Mouse (Mus musculus) intestine, embryonic 16.5 days (tissue): ENCODE results near the gene Rhof. TPM values are rescaled to one million over a fixed set of nuclear protein-coding genes. Genes with fewer than 3 reads are reported as not detected.

ENCODE experiments used
- ATAC-seq: fragments of 200-750 bp; cut with Nextera tagmentation; 2 replicates; pipeline ENCODE4 v1.8.0; 2017; ENCODE audit warnings: moderate TSS enrichment, moderate library complexity
- H3K27ac ChIP-seq: fragments of 300-500 bp; sonication (generic); 2 replicates; pipeline ENCODE4 v1.5.1; 2014; ENCODE audit warnings: mild to moderate bottlenecking, low read length
- H3K27me3 ChIP-seq: fragments of 300-500 bp; sonication (generic); replicated peaks from 2 replicates; pipeline ENCODE4 v1.6.1; 2014; ENCODE audit warnings: low read length, control low read depth, mixed read lengths; ENCODE audit not compliant: control insufficient read depth, insufficient read depth
- H3K36me3 ChIP-seq: fragments of 300-500 bp; sonication (generic); 2 replicates; pipeline ENCODE4 v1.6.1; 2014; ENCODE audit warnings: low read length, control low read depth; ENCODE audit not compliant: control insufficient read depth, insufficient read depth
- H3K4me1 ChIP-seq: fragments of 300-500 bp; sonication (generic); 2 replicates; pipeline ENCODE4 v1.6.1; 2014; ENCODE audit warnings: low read length, control low read depth, mixed read lengths; ENCODE audit not compliant: control insufficient read depth, insufficient read depth
- H3K4me2 ChIP-seq: fragments of 300-500 bp; sonication (generic); 2 replicates; pipeline ENCODE4 v1.6.1; 2014; ENCODE audit warnings: low read depth, low read length, control low read depth
- H3K4me3 ChIP-seq: fragments of 300-500 bp; sonication (generic); 2 replicates; pipeline ENCODE4 v1.5.1; 2014; ENCODE audit warnings: mild to moderate bottlenecking, low read length
- H3K9ac ChIP-seq: fragments of 300-500 bp; sonication (generic); 2 replicates; pipeline ENCODE4 v1.6.1; 2014; ENCODE audit warnings: low read depth, low read length
- H3K9me3 ChIP-seq: fragments of 300-500 bp; sonication (generic); 2 replicates; pipeline ENCODE4 v1.6.1; 2016; ENCODE audit warnings: low read length, control low read depth; ENCODE audit not compliant: control insufficient read depth
- WGBS: fragments of 180-500 bp; shearing (Covaris S2); extraction: QIAGEN DNeasy Blood & Tissue Kit; methylation state at CpG from one replicate; pipeline ENCODE4 v1.1.7; 2014; 5-methylcytosine and 5-hydroxymethylcytosine counted together
- polyA plus RNA-seq: library from polyadenylated mRNA; unstranded; fragments of >200 nt; fragmentation: Nextera tagmentation; extraction: Ambion mirVana; gene quantifications from 2 replicates; pipeline ENCODE4 v1.2.1, GENCODE M21; 2015

Gene Rhof
- polyA plus RNA-seq, 1 experiment from 2014 or later: 2.5 TPM

DNA sequence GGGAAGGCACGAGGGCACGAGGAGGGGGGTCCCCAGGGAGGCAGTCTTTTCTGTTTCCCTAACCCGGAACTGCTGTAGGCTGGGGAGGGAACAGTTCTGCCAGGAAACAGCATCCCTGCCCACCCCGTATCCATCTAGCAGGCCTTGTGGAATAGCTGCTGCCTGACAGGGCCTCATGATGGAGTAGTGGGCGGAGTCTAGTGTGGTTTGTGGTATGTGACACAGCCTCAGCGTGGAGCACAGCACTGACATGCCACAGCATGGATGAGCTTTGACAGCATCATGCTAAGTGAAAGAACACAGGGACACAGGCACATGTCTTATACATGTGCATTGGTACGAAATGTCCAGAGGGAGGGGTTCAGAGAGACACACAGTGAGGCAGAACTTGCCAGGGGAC, 30.1 kb downstream of the Rhof start:
- Histone ChIP-seq H3K9me3 (no peaks in the 10 kb centered on the region), H3K4me3 (no peak overlapping the region), H3K4me2 (no peak overlapping the region), H3K27me3 (no peaks in the 10 kb centered on the region), H3K36me3 (no peaks in the 10 kb centered on the region), H3K27ac (no peak overlapping the region), H3K9ac (no peak overlapping the region), H3K4me1 (peaks cover 10% of the 10 kb centered on the region; the same call in 1 of the 2 replicates)
- 57% methylated on average over 7 of the region's 7 CpGs for WGBS
- no peak for ATAC-seq

DNA sequence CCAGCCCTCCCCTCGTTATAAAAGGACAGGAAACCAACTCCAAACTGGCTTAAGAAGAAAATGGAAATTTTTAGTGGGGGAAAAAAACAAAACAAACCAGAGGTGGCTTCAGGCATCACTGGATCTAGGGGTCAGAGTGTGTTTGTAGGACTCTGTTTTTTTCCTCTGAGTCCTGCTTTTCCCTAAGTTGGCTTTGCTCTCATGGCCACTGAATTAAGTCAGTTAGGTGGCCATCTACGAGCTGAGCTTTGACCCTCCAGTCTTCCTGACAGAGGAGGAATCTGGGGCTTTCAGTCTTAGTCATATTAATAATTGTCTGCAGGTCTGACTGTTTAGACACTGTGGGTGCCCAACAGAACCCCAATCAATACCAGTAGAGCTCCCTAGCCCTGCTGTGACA, 34.0 kb downstream of the Rhof start:
- WGBS: 82% methylated on average over 2 of the region's 2 CpGs
- H3K4me1 ChIP-seq: 0 out of 2 replicates have a peak, but pooled peaks cover 4% of the 10 kb centered on the region
- no peaks in the 10 kb centered on the region for H3K9me3 ChIP-seq
- H3K27ac ChIP-seq: no peak overlapping the region
- no peaks in the 10 kb centered on the region for H3K27me3 ChIP-seq
- ATAC-seq: no peak
- H3K4me2 ChIP-seq: no peak overlapping the region
- no peak overlapping the region for H3K4me3 ChIP-seq
- H3K9ac ChIP-seq: no peak overlapping the region
- no peaks in the 10 kb centered on the region for H3K36me3 ChIP-seq

- Histone ChIP-seq H3K9me3 (no peaks in the 10 kb centered on the region), H3K4me2 (no peak overlapping the region), H3K36me3 (no peaks in the 10 kb centered on the region), H3K27me3 (no peaks in the 10 kb centered on the region), H3K9ac (no peak overlapping the region), H3K27ac (no peak overlapping the region), H3K4me3 (no peak overlapping the region), H3K4me1 (no peaks in the 10 kb centered on the region)
- 89% methylated on average over 8 of the region's 8 CpGs for WGBS
- ATAC-seq: no peak
Observed at GRCm38 (mm10) chr5:123096299-123096698, 36.2 kb downstream of the Rhof start.

DNA sequence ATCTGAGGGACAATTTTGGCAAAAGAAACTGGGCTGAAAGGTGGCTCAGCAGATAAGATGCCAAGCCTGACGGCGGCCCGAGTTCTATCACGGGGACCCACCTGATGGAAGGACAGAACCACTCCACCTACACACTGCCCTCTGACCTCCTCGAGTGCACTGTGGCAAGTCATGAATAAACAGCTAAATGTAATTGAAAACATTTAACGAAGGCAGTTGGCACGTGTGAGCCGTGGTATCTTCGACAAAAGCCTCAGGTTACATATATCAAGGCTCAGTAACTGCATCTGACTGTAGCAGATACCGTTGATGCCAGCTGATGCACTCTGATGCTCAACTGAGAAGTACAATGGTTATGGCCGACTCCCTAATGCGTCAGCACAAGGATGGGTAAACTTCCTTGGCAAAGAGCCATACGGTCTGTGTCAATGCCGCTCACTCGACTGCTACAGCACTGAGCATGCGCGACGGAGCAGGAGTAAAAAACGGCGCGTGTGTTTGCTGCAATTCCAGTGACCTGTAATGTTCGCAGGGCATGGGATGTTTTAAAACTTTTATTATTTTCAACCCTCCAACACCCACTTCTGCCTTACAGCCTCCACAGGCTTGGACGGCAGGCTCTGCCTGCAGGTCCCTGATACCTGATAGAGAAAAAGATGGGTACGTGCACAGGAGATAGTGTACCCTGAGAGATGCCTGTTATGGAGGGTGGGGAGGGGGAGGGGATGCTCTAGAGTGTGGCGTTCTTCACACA, 38.1 kb downstream of the Rhof start:
- H3K27me3 ChIP-seq: no peaks in the 10 kb centered on the region
- ATAC-seq: peak; percentile 73
- H3K36me3 ChIP-seq: no peaks in the 10 kb centered on the region
- no peak overlapping the region for H3K27ac ChIP-seq
- H3K4me2 ChIP-seq: no peak overlapping the region
- WGBS: 76% methylated on average over 25 of the region's 25 CpGs
- no peaks in the 10 kb centered on the region for H3K9me3 ChIP-seq
- H3K4me1 ChIP-seq: no peaks in the 10 kb centered on the region
- no peak overlapping the region for H3K4me3 ChIP-seq
- H3K9ac ChIP-seq: no peak overlapping the region

GRCm38 (mm10) chr5:123093077-123093633, 39.3 kb downstream of the Rhof start:
- WGBS: 63% methylated on average over 14 of the region's 14 CpGs

GRCm38 (mm10) chr5:123090560-123091306, 41.8 kb downstream of the Rhof start:
- Histone ChIP-seq H3K27ac (no peak overlapping the region), H3K9me3 (no peaks in the 10 kb centered on the region), H3K4me1 (no peaks in the 10 kb centered on the region), H3K4me3 (no peak overlapping the region), H3K4me2 (no peak overlapping the region), H3K36me3 (no peaks in the 10 kb centered on the region), H3K9ac (no peak overlapping the region), H3K27me3 (no peaks in the 10 kb centered on the region)
- ATAC-seq: no peak
- WGBS: 83% methylated on average over 10 of the region's 10 CpGs

More at GRCm38 (mm10) chr5:123093077-123093633, 39.3 kb downstream of the Rhof start:
- ATAC-seq: no peak
- no peak overlapping the region for H3K9ac ChIP-seq
- no peaks in the 10 kb centered on the region for H3K4me1 ChIP-seq
- H3K27ac ChIP-seq: no peak overlapping the region
- no peak overlapping the region for H3K4me2 ChIP-seq
- no peaks in the 10 kb centered on the region for H3K9me3 ChIP-seq
- no peaks in the 10 kb centered on the region for H3K27me3 ChIP-seq
- H3K4me3 ChIP-seq: no peak overlapping the region
- no peaks in the 10 kb centered on the region for H3K36me3 ChIP-seq

DNA sequence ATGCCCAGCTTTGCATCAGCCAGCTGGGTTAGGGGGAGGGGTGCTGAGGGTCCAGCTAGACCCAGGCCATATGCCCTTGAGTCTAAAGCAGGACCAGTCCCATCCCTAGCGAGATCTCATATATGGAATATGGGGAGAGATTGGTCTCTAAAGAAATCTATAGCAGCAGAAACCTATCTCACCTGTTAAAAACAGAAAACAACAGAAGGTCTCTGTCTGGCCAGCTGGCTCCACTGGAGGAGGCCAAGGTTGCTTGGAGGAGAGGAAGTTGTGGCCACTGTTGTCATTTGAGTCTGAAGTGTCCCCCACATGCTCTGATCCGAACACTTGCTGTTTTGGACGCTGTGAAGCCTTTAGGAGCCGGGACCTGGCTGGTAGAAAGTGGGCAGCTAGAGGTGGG, 43.7 kb downstream of the Rhof start:
- WGBS: 95% methylated on average over 4 of the region's 4 CpGs
- H3K9me3 ChIP-seq: no peaks in the 10 kb centered on the region

DNA sequence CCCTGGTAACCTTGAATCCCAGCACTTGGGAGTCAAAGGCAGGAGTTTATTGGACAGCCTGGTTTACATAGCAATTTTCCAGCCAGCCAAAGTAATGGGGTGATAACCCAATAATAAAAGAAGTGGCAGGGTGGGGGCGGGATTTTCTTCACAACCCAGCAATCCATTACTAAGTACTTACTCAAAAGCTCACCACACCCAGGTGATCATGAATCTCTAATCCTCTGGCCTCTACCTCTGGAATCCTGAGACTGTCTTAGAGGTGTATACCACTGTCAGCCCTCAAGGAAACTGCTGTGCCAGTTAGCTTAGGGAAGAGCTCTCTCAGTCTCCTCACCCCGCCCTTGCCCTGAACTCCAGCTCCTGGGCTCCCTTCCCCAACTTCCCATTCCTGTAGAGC, 46.0 kb downstream of the Rhof start:
- H3K27me3 ChIP-seq: no peaks in the 10 kb centered on the region
- ATAC-seq: no peak
- no peaks in the 10 kb centered on the region for H3K4me1 ChIP-seq
- no peak overlapping the region for H3K27ac ChIP-seq
- no peak overlapping the region for H3K9ac ChIP-seq
- 78% methylated on average over 2 of the region's 2 CpGs for WGBS
- H3K4me2 ChIP-seq: no peak overlapping the region
- no peaks in the 10 kb centered on the region for H3K9me3 ChIP-seq
- H3K36me3 ChIP-seq: no peaks in the 10 kb centered on the region
- no peak overlapping the region for H3K4me3 ChIP-seq

More for the DNA sequence above, 43.7 kb downstream of the Rhof start:
- Histone ChIP-seq H3K4me3 (no peak overlapping the region), H3K36me3 (no peaks in the 10 kb centered on the region), H3K4me2 (no peak overlapping the region), H3K27me3 (no peaks in the 10 kb centered on the region), H3K27ac (no peak overlapping the region), H3K9ac (no peak overlapping the region), H3K4me1 (no peaks in the 10 kb centered on the region)
- ATAC-seq: no peak

DNA sequence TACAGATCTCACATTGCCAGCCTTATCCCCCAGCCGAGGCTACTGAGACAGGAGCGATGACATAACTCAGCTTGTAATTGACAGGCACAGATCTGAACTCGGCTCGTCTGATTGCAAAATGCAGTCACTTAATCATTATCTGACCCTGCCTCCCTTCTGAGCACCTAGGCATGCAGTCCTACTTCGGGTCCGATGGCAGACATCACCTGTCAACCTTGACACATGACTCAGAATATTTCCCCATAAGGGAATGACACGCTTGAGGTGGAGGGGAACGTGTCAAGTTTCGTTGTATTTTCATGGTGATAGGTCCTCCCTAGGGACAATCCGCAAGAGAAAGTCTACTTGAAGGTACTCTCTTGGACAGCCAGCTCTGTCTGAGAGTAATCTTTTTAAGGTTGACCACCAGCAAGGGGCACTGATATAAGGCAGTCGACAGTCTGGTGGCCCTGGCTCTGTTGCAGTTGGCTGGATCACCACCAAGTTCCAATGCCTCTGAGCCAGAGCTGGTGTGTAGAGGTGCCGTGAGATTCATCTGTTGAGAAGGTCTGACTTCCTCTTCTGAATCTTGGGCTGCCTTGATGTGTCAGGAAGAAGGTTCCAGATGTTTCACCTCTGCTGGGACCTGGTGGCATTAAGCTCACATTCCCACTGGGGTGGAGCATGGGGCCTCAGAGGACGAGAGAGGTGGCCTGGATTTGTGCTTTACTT, 49.0 kb downstream of the Rhof start:
- no peaks in the 10 kb centered on the region for H3K4me1 ChIP-seq
- WGBS: 70% methylated on average over 13 of the region's 13 CpGs
- ATAC-seq: no peak
- no peaks in the 10 kb centered on the region for H3K36me3 ChIP-seq
- no peak overlapping the region for H3K4me3 ChIP-seq
- no peaks in the 10 kb centered on the region for H3K27me3 ChIP-seq
- H3K9me3 ChIP-seq: peaks cover 4% of the 10 kb centered on the region; the same call in 1 of the 2 replicates
- no peak overlapping the region for H3K4me2 ChIP-seq
- no peak overlapping the region for H3K27ac ChIP-seq
- no peak overlapping the region for H3K9ac ChIP-seq
